Mouse (Mus musculus) cerebellum, adult 2 months (tissue): ENCODE measurements at regions not wholly inside any gene's neighbourhood (a gene's known extent, or its start where the extent isn't known, plus 50 kb on each side); places are given as distances from the start of the nearest gene placed in this dataset.

Experiments used
- DNase-seq, 2 experiments: peaks; one replicate each; pipeline ENCODE4 v3.0.0; 2021
- H3K27ac ChIP-seq: fragments of 200-500 bp; 2 replicates; pipeline ENCODE4 v1.5.1; 2012; ENCODE audit warnings: low read length, control low read depth, inconsistent platforms; ENCODE audit not compliant: insufficient read depth
- H3K27me3 ChIP-seq: fragments of 200-500 bp; 2 replicates; pipeline ENCODE4 v1.6.1; 2012; ENCODE audit warnings: inconsistent platforms, mild to moderate bottlenecking, low read length, moderate library complexity; ENCODE audit not compliant: control insufficient read depth, insufficient read depth
- H3K4me1 ChIP-seq: fragments of 200-500 bp; 2 replicates; pipeline ENCODE4 v1.6.1; 2011; ENCODE audit warnings: low read length; ENCODE audit not compliant: control insufficient read depth, insufficient read depth
- H3K4me3 ChIP-seq: fragments of 200-500 bp; replicated peaks from 2 replicates; pipeline ENCODE3; 2011; ENCODE audit warnings: mild to moderate bottlenecking, low read depth, low read length, control low read depth; ENCODE audit not compliant: insufficient read depth
- CTCF ChIP-seq: fragments of 200-500 bp; IDR thresholded peaks from 2 replicates; pipeline ENCODE4 v1.5.1; 2011; ENCODE audit warnings: low read depth, mild to moderate bottlenecking, control low read depth, low read length, moderate library complexity, borderline replicate concordance; ENCODE audit not compliant: insufficient read depth
- POLR2A ChIP-seq: fragments of 200-500 bp; IDR thresholded peaks from 2 replicates; pipeline ENCODE4 v1.6.1; 2011; ENCODE audit warnings: low read length, control low read depth, borderline replicate concordance; ENCODE audit not compliant: insufficient read depth
- WGBS: fragments of 180-500 bp; shearing (Covaris S2); methylation state at CpG from one replicate; pipeline ENCODE4 v1.1.7; 2018; 5-methylcytosine and 5-hydroxymethylcytosine counted together

GRCm38 (mm10) chr1:148689618-148690017 is 1271.5 kb downstream of the Pla2g4a start:
- WGBS, result 82% methylated on average over 4 of the region's 4 CpGs
- no peak for TF ChIP-seq CTCF
- TF ChIP-seq POLR2A, result no peak

DNA sequence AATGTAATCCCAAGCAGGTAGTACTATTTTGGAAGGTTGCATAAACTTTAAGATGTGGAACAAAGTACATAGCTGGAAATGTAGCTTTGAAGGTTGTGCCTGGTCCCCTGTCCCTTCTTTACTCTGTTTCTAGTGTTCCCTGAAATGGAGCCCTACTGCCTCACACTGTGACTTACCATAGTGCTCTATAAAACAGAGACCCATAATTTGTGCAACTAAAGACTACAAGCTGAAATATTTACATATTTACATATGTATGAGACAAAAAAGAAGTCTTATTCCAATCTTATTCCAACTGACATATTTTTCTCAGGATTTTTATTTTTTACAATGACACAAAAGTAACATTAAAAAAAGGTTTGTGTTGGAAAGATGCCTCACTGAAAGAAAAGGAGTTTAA is 1285.6 kb downstream of the Pla2g4a start:
- H3K4me3 ChIP-seq, result no peak overlapping the region
- no peak for DNase-seq
- H3K4me1 ChIP-seq, result no peaks in the 10 kb centered on the region
- H3K27me3 ChIP-seq, result no peaks in the 10 kb centered on the region
- H3K27ac ChIP-seq, result no peak overlapping the region
- TF ChIP-seq CTCF (no peak), POLR2A (no peak)

More at GRCm38 (mm10) chr1:148689618-148690017, 1271.5 kb downstream of the Pla2g4a start:
- H3K27ac ChIP-seq, result no peak overlapping the region
- no peak overlapping the region for H3K4me3 ChIP-seq
- no peaks in the 10 kb centered on the region for H3K4me1 ChIP-seq
- no peaks in the 10 kb centered on the region for H3K27me3 ChIP-seq
- no peak for DNase-seq

- no peaks in the 10 kb centered on the region for H3K27me3 ChIP-seq
- H3K4me3 ChIP-seq, result no peak overlapping the region
- no peak for DNase-seq
- 46% methylated on average over 4 of the region's 4 CpGs for WGBS
- H3K4me1 ChIP-seq, result no peaks in the 10 kb centered on the region
- no peak overlapping the region for H3K27ac ChIP-seq
- TF ChIP-seq CTCF (no peak), POLR2A (no peak)
Measured at GRCm38 (mm10) chr1:148664409-148664808, 1296.7 kb downstream of the Pla2g4a start.

DNA sequence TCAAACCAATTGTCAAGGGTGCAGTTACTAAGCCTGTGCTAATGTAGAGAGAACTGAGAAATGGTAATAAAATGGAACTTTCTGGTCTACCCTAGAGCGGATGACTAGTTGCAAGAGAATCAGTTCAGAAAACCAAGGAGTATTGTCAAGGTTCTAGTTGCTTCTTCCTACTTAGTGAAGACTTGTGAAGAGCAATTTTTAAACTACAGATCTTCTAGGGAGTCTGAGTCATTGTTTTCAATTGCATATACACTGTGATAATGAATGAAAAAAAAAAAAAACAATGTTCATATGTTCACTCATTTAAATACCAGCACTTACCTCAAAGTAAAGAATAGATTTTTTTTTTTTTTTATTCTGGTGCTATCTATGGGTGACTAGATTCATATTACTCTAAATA is 1304.1 kb downstream of the Pla2g4a start:
- WGBS, result 96% methylated on average over 1 of the region's 1 CpGs
- H3K4me1 ChIP-seq, result no peaks in the 10 kb centered on the region
- TF ChIP-seq POLR2A (no peak), CTCF (no peak)
- no peak overlapping the region for H3K27ac ChIP-seq
- DNase-seq, result no peak
- H3K27me3 ChIP-seq, result no peaks in the 10 kb centered on the region
- H3K4me3 ChIP-seq, result no peak overlapping the region
